Mouse (Mus musculus) colon, adult 2 months (tissue): ENCODE data around the gene 4930402K13Rik. TPM values are rescaled to one million over a fixed set of nuclear protein-coding genes. Genes with fewer than 3 reads are reported as not detected.

Experiments used
- polyA plus RNA-seq: library from polyadenylated mRNA; depleted of rRNA; stranded (reverse); fragments of >200 nt; gene quantifications from 2 replicates; pipeline ENCODE4 v1.2.3, GENCODE M21; 2012; rRNA removed

Gene 4930402K13Rik
- not detected in 2 replicates for polyA plus RNA-seq

GRCm38 (mm10) chrX:9104262-9104661 lies at the start of gene 4930402K13Rik:
TSS of gene 4930402K13Rik (plus strand) at chrX:9104562.

DNA sequence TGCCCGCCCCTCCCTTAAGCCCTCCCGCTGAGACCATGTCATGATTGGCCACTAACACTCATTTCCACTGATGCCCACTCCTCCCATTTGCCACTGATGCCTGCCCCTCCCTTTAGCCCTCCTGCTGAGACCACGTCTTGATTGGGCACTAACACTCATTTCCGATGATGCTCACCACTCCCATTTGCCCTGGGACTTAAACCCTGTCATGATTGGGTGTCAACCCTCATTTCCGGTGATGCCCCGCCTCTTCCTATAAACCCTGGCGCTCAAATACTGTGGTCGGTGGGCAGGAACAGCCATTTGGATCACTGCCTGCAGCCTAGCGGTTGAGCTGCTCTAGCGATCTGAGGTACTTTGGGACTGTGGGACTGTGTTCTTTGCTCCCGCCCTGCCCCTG lies 41.6 kb upstream of the 4930402K13Rik start, which contains the start of gene Fthl17f:
TSS of gene Fthl17f (plus strand) at position 301 of the 400 bp plus-strand sequence.

Other genes starting within 250 kb of the 4930402K13Rik start
- gene Gm5751, start 230.3 kb upstream of the 4930402K13Rik start, polyA plus RNA-seq: not detected in 2 replicates
- 2.8 TPM in 2 replicates for gene B630019K06Rik, start 212.2 kb upstream of the 4930402K13Rik start, polyA plus RNA-seq
- not detected in 2 replicates for gene Fthl17b, start 141.6 kb upstream of the 4930402K13Rik start, polyA plus RNA-seq
- gene Fthl17c, start 128.0 kb upstream of the 4930402K13Rik start, polyA plus RNA-seq: not detected in 2 replicates
- not detected in 2 replicates for gene Fthl17d, start 117.8 kb upstream of the 4930402K13Rik start, polyA plus RNA-seq
- gene Fthl17e, start 71.1 kb upstream of the 4930402K13Rik start, polyA plus RNA-seq: not detected in 2 replicates
- gene Fthl17f, start 41.5 kb upstream of the 4930402K13Rik start, polyA plus RNA-seq: not detected in 2 replicates
- gene Lancl3, start 95.3 kb downstream of the 4930402K13Rik start, polyA plus RNA-seq: 1.4 and 1.5 TPM in 2 replicates
- not detected in 2 replicates for gene Gm14862, start 152.3 kb downstream of the 4930402K13Rik start, polyA plus RNA-seq
- 7.8 and 8.0 TPM in 2 replicates for gene Xk, start 168.2 kb downstream of the 4930402K13Rik start, polyA plus RNA-seq
- gene H2al1m, start 179.2 kb downstream of the 4930402K13Rik start, polyA plus RNA-seq: 1.2 TPM in 1 of 2 replicates, not detected in the other
- gene H2al1k, start 246.1 kb downstream of the 4930402K13Rik start, polyA plus RNA-seq: not detected in 2 replicates